Mouse (Mus musculus): ENCODE results near the gene Snx22.

DNA sequence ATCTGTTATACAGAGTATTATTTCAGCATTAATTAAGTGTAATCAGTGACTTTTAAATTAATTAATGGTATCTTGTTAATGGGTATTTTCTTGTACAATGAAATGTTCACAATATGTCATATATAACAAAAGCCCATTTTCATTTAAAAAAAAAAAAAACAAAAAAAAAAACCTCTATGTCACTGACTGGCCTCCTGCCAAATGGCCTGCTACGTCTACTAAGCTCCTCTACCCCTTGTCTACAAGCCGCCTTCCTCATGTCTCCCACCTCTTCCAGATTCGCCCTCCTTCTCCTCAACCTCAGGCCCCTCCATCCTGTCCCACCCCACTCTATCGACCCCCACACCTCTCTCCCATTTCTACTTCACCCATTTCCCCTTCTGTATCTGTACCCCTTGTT is 18.0 kb downstream of the Snx22 start:
- TF ChIP-seq EP300 (IDR thresholded peaks at IDR 0.05; ENCODE audit: insufficient read depth, low read depth, low read length) (no peak), CTCF (IDR thresholded peaks at IDR 0.05; ENCODE audit: low read depth, low read length) (no peak), POLR2A (IDR thresholded peaks at IDR 0.05; ENCODE audit: insufficient read depth, low read length) (no peak)

Measured in ES-Bruce4 (cell line).